Mouse (Mus musculus) kidney, embryonic 15.5 days (tissue): ENCODE measurements around the gene Mapre1. TPM values are rescaled to one million over a fixed set of nuclear protein-coding genes. Genes with fewer than 3 reads are reported as not detected.
"Not testable (repeated sequence)": the region's sequence is repeated elsewhere in the genome, so short reads cannot be mapped to it uniquely, and the experiment has no call there.

Experiments used
- ATAC-seq: fragments of 200-750 bp; cut with Nextera tagmentation; replicated peaks from 2 replicates; pipeline ENCODE4 v1.8.0; 2017; ENCODE audit warnings: moderate TSS enrichment; ENCODE audit not compliant: low FRiP score
- H3K27ac ChIP-seq: fragments of 300-500 bp; sonication (generic); 2 replicates; pipeline ENCODE4 v1.5.1; 2015; ENCODE audit warnings: mild to moderate bottlenecking, inconsistent platforms
- H3K27me3 ChIP-seq: fragments of 300-500 bp; sonication (generic); 2 replicates; pipeline ENCODE4 v1.6.1; 2015; ENCODE audit warnings: inconsistent platforms
- H3K36me3 ChIP-seq: fragments of 300-500 bp; sonication (generic); 2 replicates; pipeline ENCODE4 v1.6.1; 2015; ENCODE audit warnings: inconsistent platforms
- H3K4me1 ChIP-seq: fragments of 300-500 bp; sonication (generic); 2 replicates; pipeline ENCODE4 v1.6.1; 2015; ENCODE audit warnings: inconsistent platforms
- H3K4me2 ChIP-seq: fragments of 300-500 bp; sonication (generic); 2 replicates; pipeline ENCODE4 v1.6.1; 2015; ENCODE audit warnings: moderate library complexity, mild to moderate bottlenecking, inconsistent platforms
- H3K4me3 ChIP-seq: fragments of 300-500 bp; sonication (generic); replicated peaks from 2 replicates; pipeline ENCODE4 v1.5.1; 2015; ENCODE audit warnings: mild to moderate bottlenecking, inconsistent platforms
- H3K9ac ChIP-seq: fragments of 300-500 bp; sonication (generic); 2 replicates; pipeline ENCODE4 v1.6.1; 2015; ENCODE audit warnings: mild to moderate bottlenecking, inconsistent platforms
- H3K9me3 ChIP-seq: fragments of 300-500 bp; sonication (generic); replicated peaks from 2 replicates; pipeline ENCODE4 v1.6.1; 2016; ENCODE audit warnings: inconsistent platforms
- WGBS: fragments of 180-500 bp; shearing (Covaris S2); methylation state at CpG from one replicate; pipeline ENCODE4 v1.1.7; 2015; ENCODE audit warnings: mixed read lengths; 5-methylcytosine and 5-hydroxymethylcytosine counted together
- polyA plus RNA-seq: library from polyadenylated mRNA; unstranded; fragments of >200 nt; fragmentation: Nextera tagmentation; extraction: Ambion mirVana; gene quantifications from 2 replicates; pipeline ENCODE4 v1.2.1, GENCODE M21; 2015

Gene Mapre1
- 234 and 269 TPM in 2 replicates for polyA plus RNA-seq

DNA sequence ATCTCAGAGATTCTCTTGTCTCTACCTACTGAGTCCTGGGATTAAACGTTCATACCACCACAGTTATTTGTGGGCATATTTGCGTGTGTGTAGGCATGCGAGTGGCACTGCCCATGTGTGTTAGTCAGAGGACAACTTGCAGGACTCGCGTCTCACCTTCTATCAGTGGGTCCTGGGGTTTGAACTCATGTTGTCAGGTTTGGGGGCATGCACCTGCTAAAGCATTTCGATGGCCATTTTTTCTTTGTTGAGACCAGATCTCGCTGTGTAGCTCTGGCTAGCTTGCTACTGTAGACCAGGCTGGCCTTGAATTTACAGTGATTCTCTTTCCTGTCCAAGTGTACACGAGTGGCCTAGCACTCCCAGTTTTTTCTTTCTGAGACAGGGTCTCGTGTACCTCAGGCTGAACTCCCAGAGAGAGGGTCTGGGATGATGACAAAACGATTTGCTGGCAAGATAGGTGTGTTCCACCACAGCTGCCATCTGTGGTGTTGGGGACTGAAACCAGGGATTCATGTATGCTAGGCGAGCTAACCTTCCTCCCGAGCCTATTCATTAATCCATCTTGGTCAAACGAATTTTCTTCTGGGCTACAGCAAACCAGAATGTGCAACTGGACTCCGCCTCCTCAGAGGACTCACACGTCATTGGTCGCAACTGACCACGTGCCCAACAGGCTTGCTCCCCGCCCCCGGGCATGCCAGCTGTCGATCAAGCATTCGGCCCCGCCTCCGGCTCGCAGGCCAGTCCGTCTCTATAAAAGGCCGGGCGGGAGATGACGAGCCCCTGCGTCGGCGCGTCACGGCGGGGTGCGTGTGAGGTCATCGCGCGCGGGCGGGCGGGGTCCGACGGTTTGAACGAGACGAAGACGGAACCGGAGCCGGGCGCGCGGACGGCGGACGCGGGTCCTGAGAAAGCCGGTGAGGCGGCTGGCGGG, at the start of gene Mapre1:
Gene Mapre1, plus strand, starts transcription at position 775 of the 937 bp plus-strand sequence.
- Histone ChIP-seq H3K4me3 (peak within 1 kb of the TSS; percentile 77), H3K27me3 (no peaks in the 10 kb centered on the region), H3K9me3 (no peaks in the 10 kb centered on the region), H3K36me3 (0 out of 2 replicates have a peak, but pooled peaks cover 7% of the 10 kb centered on the region), H3K4me2 (peak within 1 kb of the TSS; percentile 70), H3K27ac (peak within 1 kb of the TSS; percentile 94), H3K4me1 (peaks cover 29% of the 10 kb centered on the region), H3K9ac (peak within 1 kb of the TSS; percentile 88)
- 10% methylated on average over 58 of the region's 58 CpGs for WGBS
- peak; percentile 98 for ATAC-seq

DNA sequence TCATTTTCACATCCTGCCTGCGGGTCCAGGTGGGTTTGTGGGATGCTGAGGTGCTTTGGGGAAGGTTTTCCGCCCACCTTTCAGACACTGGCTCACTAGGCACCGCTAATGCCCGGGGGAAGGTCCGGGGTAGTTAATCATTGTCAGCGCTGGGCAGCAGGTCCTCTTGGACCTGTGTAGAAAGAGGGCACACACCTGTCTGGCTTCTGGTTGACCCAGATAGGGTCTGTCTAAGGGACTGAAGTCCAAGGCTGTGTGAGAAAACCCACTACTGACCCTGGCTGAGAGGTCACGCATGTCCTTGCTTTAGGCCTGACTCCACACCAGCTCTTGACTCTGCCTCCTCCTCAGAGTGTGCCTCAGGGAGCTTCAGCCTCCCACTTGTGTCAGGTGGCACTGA, 47.7 kb upstream of the Mapre1 start:
- peak; percentile 29; the same call in 1 of the 2 replicates for ATAC-seq
- not testable (repeated sequence) for H3K4me3 ChIP-seq, H3K36me3 ChIP-seq, H3K4me1 ChIP-seq, H3K9me3 ChIP-seq, H3K9ac ChIP-seq, H3K4me2 ChIP-seq, H3K27me3 ChIP-seq, H3K27ac ChIP-seq
- WGBS = 72% methylated on average over 7 of the region's 7 CpGs

DNA sequence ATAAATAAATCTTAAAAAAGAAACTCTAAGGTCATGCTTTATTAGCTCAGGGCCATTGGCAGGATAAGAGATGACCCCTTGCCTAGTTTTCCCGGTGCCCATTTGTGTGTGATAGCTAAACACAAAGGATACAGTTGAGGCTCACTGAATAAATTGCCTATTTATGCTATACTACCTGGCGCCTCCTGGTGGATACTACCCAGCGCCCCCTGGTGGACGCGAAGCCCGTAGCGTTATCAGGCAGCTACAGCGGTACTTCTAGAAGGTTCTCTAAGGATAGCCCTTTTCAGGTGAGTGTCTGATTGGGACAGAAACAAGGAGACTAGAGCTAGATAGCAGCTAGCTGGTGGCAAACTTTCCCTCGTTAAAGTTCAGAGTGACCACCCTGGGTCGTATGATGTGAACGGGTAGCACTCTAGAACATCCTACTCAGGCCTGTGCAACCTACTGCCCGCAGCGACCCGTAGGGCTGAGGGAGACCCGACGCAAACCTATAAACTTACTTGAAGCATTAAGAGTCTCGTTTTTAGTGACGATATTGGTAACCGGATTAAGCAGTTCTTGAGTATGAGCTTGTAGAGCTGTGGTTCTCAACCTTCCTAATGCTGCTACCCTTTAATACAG, 46.5 kb upstream of the Mapre1 start:
- Histone ChIP-seq H3K9ac (no peak overlapping the region), H3K4me1 (no peaks in the 10 kb centered on the region), H3K4me2 (no peak overlapping the region), H3K9me3 (no peaks in the 10 kb centered on the region), H3K36me3 (no peaks in the 10 kb centered on the region), H3K27ac (no peak overlapping the region), H3K27me3 (no peaks in the 10 kb centered on the region), H3K4me3 (no peak overlapping the region)
- 66% methylated on average over 19 of the region's 19 CpGs for WGBS
- no peak for ATAC-seq

DNA sequence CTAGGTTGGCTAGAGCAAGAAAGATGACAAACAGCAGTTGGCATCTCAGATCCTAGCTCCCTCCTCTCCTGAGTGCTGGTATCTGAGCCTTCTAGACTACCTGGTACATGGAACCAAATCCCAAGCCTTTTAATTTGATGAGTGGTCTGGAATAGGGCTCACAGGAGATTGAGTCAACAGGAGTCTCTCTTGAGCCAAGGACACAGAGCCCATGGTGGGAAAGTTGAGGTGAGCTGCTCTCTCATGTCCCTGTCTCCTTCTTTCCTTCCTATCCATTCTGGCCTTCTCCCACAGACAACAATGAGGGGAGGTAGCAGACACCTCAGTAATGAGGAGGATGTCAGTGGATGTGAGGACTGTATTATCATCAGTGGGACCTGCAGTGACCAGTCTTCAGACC, 44.7 kb upstream of the Mapre1 start, which contains the start of gene Dnmt3c:
Gene Dnmt3c, plus strand, starts transcription at position 301 of the 400 bp plus-strand sequence.
- Histone ChIP-seq H3K9ac (no peak within 1 kb of the TSS), H3K9me3 (no peaks in the 10 kb centered on the region), H3K27ac (no peak within 1 kb of the TSS), H3K4me2 (no peak within 1 kb of the TSS), H3K4me3 (no peak within 1 kb of the TSS), H3K27me3 (no peaks in the 10 kb centered on the region), H3K36me3 (no peaks in the 10 kb centered on the region), H3K4me1 (no peaks in the 10 kb centered on the region)
- ATAC-seq = no peak

DNA sequence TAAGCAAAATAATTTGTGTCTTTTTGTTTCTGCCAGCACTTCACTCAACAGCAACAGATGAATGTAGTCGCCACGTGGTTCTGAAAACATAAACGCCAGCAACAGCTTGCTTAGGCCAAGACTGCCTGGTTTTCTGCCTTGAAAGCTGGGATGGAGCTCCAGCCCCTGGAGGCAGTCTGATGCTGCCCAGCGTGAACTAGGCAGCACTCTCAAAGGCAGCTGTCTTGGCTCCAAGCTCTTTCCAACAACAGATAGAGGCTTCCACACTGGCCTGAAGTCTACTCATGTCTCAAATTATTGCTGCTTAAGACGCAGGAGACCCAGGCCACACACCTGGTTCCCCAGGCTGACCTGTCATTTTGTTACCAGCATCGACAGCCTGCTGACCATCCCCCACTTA, 37.7 kb upstream of the Mapre1 start:
- H3K27me3 ChIP-seq = no peaks in the 10 kb centered on the region
- H3K4me3 ChIP-seq = no peak overlapping the region
- no peak overlapping the region for H3K4me2 ChIP-seq
- 36% methylated on average over 6 of the region's 6 CpGs for WGBS
- H3K9ac ChIP-seq = no peak overlapping the region
- no peaks in the 10 kb centered on the region for H3K4me1 ChIP-seq
- H3K27ac ChIP-seq = no peak overlapping the region
- no peaks in the 10 kb centered on the region for H3K36me3 ChIP-seq
- ATAC-seq = no peak
- no peaks in the 10 kb centered on the region for H3K9me3 ChIP-seq

DNA sequence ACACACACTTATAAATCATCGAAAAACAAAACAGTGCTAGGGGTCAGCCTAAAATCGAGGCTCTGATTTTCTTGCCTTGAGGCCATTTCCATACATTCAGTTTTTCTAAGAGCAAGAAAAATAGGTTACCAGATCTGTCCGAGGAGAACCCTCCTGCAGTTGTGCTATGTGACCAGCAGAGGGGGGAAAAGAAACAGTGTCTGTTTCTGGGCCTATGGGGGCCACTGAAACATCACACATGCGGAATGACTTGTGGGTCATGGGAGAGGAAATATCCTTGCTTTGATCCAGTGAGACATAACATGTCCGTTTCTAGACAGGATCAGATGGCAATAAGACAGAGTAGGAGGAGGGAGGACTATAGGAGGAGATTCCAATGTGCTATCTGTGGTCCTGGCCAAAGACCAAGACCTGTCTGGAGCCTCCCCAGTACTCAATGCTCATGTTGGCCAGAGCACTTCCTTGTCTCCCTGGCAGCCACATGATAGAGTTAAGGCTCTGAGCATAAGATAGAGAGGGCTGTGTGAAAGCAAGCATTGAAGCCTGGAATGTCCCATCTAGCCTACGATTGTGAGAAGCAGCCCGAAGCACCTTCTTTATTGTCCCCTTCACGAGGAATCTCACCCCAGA, 30.3 kb upstream of the Mapre1 start:
- Histone ChIP-seq H3K27me3 (no peaks in the 10 kb centered on the region), H3K27ac (no peak overlapping the region), H3K4me3 (no peak overlapping the region), H3K9me3 (no peaks in the 10 kb centered on the region), H3K4me1 (peaks cover 7% of the 10 kb centered on the region), H3K36me3 (no peaks in the 10 kb centered on the region), H3K9ac (no peak overlapping the region), H3K4me2 (no peak overlapping the region)
- 45% methylated on average over 8 of the region's 8 CpGs for WGBS
- ATAC-seq = 0 out of 2 replicates have a peak, but pooled peaks have one; percentile 43

DNA sequence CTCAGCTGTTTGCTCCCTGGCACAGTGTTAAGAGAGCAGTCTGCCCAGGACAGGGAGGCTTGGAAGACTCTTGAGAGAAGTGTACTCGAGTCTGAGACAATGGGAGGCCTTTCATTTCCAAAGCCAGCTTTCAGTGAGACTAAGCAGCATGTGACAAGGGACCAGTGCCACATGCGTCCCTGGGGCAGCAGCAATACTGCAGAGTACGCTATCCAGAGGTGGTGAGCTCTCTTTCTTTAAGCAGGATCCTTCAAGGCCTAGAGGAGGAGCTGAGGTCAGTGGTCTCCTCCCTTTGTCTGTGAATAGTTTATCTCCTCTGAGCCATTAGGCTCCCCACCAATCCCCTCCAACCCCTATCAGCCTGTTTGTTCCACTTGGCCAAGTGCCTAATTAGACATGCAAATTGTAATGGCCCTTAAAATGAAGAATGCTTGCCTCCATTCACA, 28.4 kb upstream of the Mapre1 start:
- Histone ChIP-seq H3K9ac (no peak overlapping the region), H3K36me3 (no peaks in the 10 kb centered on the region), H3K27me3 (no peaks in the 10 kb centered on the region), H3K4me2 (no peak overlapping the region), H3K4me1 (peaks cover 7% of the 10 kb centered on the region), H3K27ac (0 out of 2 replicates have a peak overlapping the region, but pooled peaks have one; percentile 10), H3K4me3 (no peak overlapping the region), H3K9me3 (no peaks in the 10 kb centered on the region)
- WGBS = 40% methylated on average over 3 of the region's 3 CpGs
- no peak for ATAC-seq

DNA sequence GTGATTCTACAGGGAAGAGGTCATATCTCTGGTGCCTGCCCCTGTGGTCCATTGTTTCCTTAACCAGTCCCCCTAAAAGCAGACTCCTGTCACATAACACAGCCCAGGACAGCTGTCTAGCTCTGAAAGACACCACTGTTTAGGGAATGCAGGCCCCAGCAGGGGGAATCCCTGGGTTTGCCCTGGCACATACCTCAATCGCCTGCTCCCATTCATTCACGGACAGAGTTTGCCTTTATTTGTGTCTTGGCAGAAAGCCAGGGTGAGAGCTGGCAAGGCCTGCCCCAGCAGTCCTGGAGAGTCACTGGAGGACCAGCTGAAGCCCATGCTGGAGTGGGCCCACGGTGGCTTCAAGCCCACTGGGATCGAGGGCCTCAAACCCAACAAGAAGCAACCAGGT, 27.8 kb upstream of the Mapre1 start:
- no peaks in the 10 kb centered on the region for H3K27me3 ChIP-seq
- WGBS = 57% methylated on average over 4 of the region's 4 CpGs
- ATAC-seq = no peak
- H3K9me3 ChIP-seq = no peaks in the 10 kb centered on the region
- H3K4me1 ChIP-seq = peaks cover 7% of the 10 kb centered on the region
- H3K27ac ChIP-seq = 0 out of 2 replicates have a peak overlapping the region, but pooled peaks have one; percentile 10
- H3K4me2 ChIP-seq = no peak overlapping the region
- no peak overlapping the region for H3K9ac ChIP-seq
- H3K36me3 ChIP-seq = no peaks in the 10 kb centered on the region
- no peak overlapping the region for H3K4me3 ChIP-seq

DNA sequence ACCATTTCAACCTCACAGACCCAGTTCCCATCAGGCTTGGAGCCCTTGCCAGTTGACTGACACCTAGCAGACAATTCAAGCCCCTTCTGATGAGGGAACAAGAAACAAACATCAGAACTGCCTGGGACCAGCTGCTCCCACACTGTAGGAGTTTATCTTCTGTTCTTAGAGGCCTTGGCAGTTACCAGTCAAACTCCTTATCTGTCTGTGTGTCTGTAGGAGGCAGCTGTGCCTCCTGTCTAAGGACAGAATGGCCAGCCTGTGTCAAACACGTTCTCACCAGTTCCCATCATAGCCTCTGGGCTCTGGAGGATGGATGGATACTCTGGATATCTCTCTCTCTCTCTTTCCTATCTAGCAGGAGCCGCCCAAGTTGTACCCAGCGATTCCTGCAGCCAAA, 23.2 kb upstream of the Mapre1 start:
- 68% methylated on average over 3 of the region's 3 CpGs for WGBS
- H3K4me2 ChIP-seq, H3K9ac ChIP-seq, H3K27ac ChIP-seq, ATAC-seq, H3K4me1 ChIP-seq, H3K27me3 ChIP-seq, H3K9me3 ChIP-seq, H3K4me3 ChIP-seq, H3K36me3 ChIP-seq: not testable (repeated sequence)

DNA sequence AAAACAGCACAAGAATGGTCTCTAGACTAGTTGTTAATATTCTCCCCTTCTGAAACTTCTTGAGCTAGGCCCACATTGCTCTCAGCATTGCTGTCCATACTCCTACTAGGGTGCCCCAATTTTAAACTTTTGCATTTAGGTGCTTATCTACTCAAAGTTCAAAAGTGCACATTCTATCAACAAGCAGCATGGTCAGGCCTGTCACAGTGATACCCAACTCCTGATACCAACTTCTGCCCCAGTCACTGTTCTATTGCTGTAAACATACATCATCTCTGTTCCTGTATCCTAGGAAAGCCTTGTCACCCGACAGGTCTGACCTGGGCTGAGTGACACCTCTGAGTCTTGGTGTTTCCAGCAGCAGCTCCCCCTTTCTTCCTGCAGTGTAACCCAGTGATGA, 18.0 kb upstream of the Mapre1 start:
- H3K9ac ChIP-seq = no peak overlapping the region
- H3K27me3 ChIP-seq = no peaks in the 10 kb centered on the region
- no peak for ATAC-seq
- no peaks in the 10 kb centered on the region for H3K36me3 ChIP-seq
- no peaks in the 10 kb centered on the region for H3K9me3 ChIP-seq
- 68% methylated on average over 1 of the region's 1 CpGs for WGBS
- no peak overlapping the region for H3K27ac ChIP-seq
- no peak overlapping the region for H3K4me3 ChIP-seq
- no peaks in the 10 kb centered on the region for H3K4me1 ChIP-seq
- H3K4me2 ChIP-seq = no peak overlapping the region

DNA sequence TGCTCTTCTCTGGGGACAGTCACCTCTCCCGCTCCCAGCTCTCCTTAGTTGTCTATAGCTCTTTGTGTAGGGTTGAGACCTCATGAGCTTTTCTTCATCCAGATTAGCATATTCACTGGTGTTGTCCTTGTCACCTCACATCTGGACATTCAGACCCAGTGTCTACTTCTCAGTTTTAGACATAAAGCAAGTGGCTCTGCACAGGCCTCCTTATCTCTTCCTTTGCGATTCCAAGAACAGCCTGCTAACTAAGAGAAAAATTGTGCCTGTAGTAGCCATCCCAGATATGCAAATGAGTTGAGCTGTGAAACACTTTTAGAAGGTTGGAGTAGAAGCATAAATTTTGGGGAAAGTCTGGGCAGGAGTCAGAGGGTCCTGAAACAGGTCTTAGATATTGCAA, 16.6 kb upstream of the Mapre1 start:
- H3K4me1 ChIP-seq = no peaks in the 10 kb centered on the region
- H3K27me3 ChIP-seq = no peaks in the 10 kb centered on the region
- 90% methylated on average over 2 of the region's 2 CpGs for WGBS
- H3K9ac ChIP-seq = no peak overlapping the region
- H3K9me3 ChIP-seq = no peaks in the 10 kb centered on the region
- H3K4me2 ChIP-seq = no peak overlapping the region
- no peak overlapping the region for H3K27ac ChIP-seq
- ATAC-seq = no peak
- H3K36me3 ChIP-seq = no peaks in the 10 kb centered on the region
- H3K4me3 ChIP-seq = no peak overlapping the region

DNA sequence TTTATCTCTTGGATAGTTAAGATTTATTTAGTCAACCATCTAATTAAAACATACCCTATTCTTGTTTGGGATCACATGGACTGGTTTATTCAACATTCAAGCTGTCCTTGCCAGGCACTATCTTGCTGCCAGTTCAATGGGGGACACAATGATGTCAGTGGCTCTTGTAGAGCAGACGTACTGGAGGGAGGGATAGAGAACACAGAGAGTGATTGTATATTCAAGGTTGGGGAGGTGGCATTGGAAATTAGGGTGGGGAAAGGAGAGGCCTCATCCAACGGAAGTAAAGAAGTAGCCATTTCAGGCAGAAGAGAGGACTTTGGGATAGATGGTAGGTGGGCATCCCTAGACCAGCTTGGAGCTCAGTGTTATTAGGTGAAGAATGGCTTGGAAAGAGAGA, 16.2 kb upstream of the Mapre1 start:
- no peak for ATAC-seq
- Histone ChIP-seq H3K4me1 (no peaks in the 10 kb centered on the region), H3K4me2 (no peak overlapping the region), H3K4me3 (no peak overlapping the region), H3K27ac (no peak overlapping the region), H3K36me3 (no peaks in the 10 kb centered on the region), H3K27me3 (no peaks in the 10 kb centered on the region), H3K9ac (no peak overlapping the region), H3K9me3 (no peaks in the 10 kb centered on the region)
- 83% methylated on average over 2 of the region's 2 CpGs for WGBS
